Mouse (Mus musculus) midbrain, embryonic 11.5 days (tissue): ENCODE measurements at regions not wholly inside any gene's neighbourhood (a gene's known extent, or its start where the extent isn't known, plus 50 kb on each side); places are given as distances from the start of the nearest gene placed in this dataset.
A peak's percentile ranks its signal among the peaks of the same experiment; 100 is the strongest.

Experiments
- ATAC-seq: fragments of 200-750 bp; cut with Nextera tagmentation; 2 replicates; pipeline ENCODE4 v1.8.0; 2017; ENCODE audit warnings: moderate TSS enrichment, moderate library complexity; ENCODE audit not compliant: low FRiP score
- DNase-seq: peaks from one replicate; pipeline ENCODE4 v3.0.0; 2015; ENCODE audit warnings: low spot score; ENCODE audit errors: missing footprints
- H3K27ac ChIP-seq: fragments of 300-500 bp; sonication (generic); 2 replicates; pipeline ENCODE4 v1.5.1; 2014; ENCODE audit warnings: low read depth, low read length
- H3K27me3 ChIP-seq: fragments of 300-500 bp; sonication (generic); 2 replicates; pipeline ENCODE4 v1.6.1; 2014; ENCODE audit warnings: mild to moderate bottlenecking, low read length, moderate library complexity, mixed read lengths; ENCODE audit not compliant: control insufficient read depth, insufficient read depth
- H3K36me3 ChIP-seq: fragments of 300-500 bp; sonication (generic); 2 replicates; pipeline ENCODE4 v1.6.1; 2014; ENCODE audit warnings: mild to moderate bottlenecking, low read length, moderate library complexity, mixed read lengths; ENCODE audit not compliant: control insufficient read depth, insufficient read depth
- H3K4me1 ChIP-seq: fragments of 300-500 bp; sonication (generic); 2 replicates; pipeline ENCODE4 v1.6.1; 2014; ENCODE audit warnings: low read length; ENCODE audit not compliant: control insufficient read depth, insufficient read depth
- H3K4me2 ChIP-seq: fragments of 300-500 bp; sonication (generic); 2 replicates; pipeline ENCODE4 v1.6.1; 2014; ENCODE audit warnings: mild to moderate bottlenecking, moderate library complexity
- H3K4me3 ChIP-seq: fragments of 300-500 bp; sonication (generic); 2 replicates; pipeline ENCODE4 v1.5.1; 2014; ENCODE audit warnings: low read depth, low read length
- H3K9ac ChIP-seq: fragments of 300-500 bp; sonication (generic); 2 replicates; pipeline ENCODE4 v1.6.1; 2014; ENCODE audit warnings: low read length
- H3K9me3 ChIP-seq: fragments of 300-500 bp; sonication (generic); 2 replicates; pipeline ENCODE4 v1.6.1; 2016; ENCODE audit warnings: low read length; ENCODE audit not compliant: control insufficient read depth
- WGBS: fragments of 180-500 bp; shearing (Covaris S2); extraction: QIAGEN DNeasy Blood & Tissue Kit; methylation state at CpG from one replicate; pipeline ENCODE4 v1.1.7; 2014; 5-methylcytosine and 5-hydroxymethylcytosine counted together

GRCm38 (mm10) chr5:45283908-45284415 lies 166.1 kb downstream of the Qdpr start:
- ATAC-seq: no peak
- no peak overlapping the region for H3K4me3 ChIP-seq
- WGBS: 48% methylated on average over 2 of the region's 2 CpGs
- no peaks in the 10 kb centered on the region for H3K36me3 ChIP-seq
- DNase-seq: peak; percentile 81
- H3K9ac ChIP-seq: no peak overlapping the region
- no peak overlapping the region for H3K4me2 ChIP-seq
- no peak overlapping the region for H3K27ac ChIP-seq
- H3K4me1 ChIP-seq: peaks cover 10% of the 10 kb centered on the region
- no peaks in the 10 kb centered on the region for H3K9me3 ChIP-seq
- no peaks in the 10 kb centered on the region for H3K27me3 ChIP-seq

DNA sequence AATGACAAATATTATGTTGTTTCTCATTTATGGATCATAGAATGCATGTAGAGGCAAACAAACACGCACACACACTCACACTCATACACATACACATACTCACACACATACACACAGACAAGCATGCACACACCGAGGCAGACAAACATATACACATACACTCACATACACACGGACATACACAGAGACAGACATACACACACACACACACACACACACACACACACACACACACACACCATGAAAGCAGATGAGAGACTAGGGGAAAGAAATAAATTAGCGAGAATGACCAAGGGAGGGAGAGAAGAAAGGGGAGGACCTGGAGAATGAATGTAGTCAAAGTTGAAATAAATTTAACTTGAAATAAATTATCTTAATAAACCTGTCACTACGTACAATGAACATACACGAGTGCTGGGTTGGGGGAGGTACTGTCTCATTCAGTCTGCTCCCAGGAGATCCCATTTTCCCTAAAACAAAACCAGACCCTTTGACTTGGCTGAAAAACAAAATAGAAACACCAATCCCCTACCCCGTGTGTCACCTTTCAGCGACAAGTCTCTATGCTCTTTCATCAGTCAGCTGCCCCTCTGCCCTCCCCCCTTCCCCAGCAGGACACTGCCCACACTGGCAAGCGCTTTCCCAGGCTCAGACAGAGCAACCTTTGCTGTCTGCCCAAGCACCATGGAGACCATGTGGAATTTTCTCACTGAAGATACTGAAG lies 167.7 kb downstream of the Qdpr start:
- Histone ChIP-seq H3K9ac (no peak overlapping the region), H3K27me3 (no peaks in the 10 kb centered on the region), H3K27ac (no peak overlapping the region), H3K4me1 (peaks cover 10% of the 10 kb centered on the region), H3K4me2 (no peak overlapping the region), H3K9me3 (no peaks in the 10 kb centered on the region), H3K36me3 (no peaks in the 10 kb centered on the region), H3K4me3 (no peak overlapping the region)
- peak; percentile 87 for DNase-seq
- WGBS: 32% methylated on average over 9 of the region's 9 CpGs
- ATAC-seq: peak; percentile 89

DNA sequence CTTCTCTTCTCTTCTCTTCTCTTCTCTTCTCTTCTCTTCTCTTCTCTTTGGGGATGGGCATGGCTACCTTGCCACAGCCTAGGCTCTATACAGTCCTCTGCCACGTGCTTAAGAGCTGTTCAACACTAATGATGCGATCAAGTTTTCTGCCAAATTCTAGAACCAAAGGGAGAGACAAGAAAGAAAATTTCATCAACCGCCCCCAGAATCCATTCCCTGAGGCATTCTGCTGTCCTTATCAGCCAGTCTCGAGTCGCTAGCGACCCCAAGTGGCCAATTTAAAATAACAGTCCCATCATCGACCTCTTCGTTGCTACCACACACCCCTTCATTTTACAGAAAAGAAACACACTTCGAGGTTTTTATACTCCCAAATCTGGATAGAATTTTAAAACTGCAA lies 171.5 kb downstream of the Qdpr start:
- no peak overlapping the region for H3K27ac ChIP-seq
- ATAC-seq (peak; percentile 57), DNase-seq (peak; percentile 98)
- peak overlapping the region; percentile 28; the same call in 1 of the 2 replicates for H3K4me3 ChIP-seq
- peaks cover 6% of the 10 kb centered on the region for H3K4me1 ChIP-seq
- H3K27me3 ChIP-seq: no peaks in the 10 kb centered on the region
- 3% methylated on average over 9 of the region's 9 CpGs for WGBS
- H3K36me3 ChIP-seq: no peaks in the 10 kb centered on the region
- no peak overlapping the region for H3K9ac ChIP-seq
- H3K9me3 ChIP-seq: no peaks in the 10 kb centered on the region
- H3K4me2 ChIP-seq: peak overlapping the region; percentile 55

DNA sequence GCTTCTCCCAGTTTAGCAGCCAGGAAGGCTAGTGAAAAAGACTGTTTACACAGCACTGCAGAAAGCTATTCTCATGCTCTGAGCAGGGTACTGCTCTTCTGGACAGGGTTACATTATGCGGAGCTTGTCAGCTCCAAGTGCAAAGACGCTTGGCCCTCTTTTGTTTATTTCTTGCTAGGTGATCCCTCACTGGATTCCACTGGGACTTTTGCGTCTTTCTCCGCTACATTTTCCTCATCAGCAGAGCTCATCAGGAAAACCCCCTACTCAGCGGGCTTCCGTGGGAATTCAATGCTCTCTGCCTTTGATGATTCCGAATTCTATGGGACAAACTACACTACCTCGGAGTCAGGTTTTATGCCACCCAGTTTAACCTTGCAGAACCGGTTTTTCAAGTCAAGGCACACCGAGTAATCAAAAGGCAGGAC lies 172.0 kb downstream of the Qdpr start:
- ATAC-seq (peak; percentile 76), DNase-seq (peak; percentile 94)
- under 1% methylated on average over 10 of the region's 10 CpGs for WGBS
- Histone ChIP-seq H3K27me3 (no peaks in the 10 kb centered on the region), H3K4me3 (peak overlapping the region; percentile 28), H3K27ac (no peak overlapping the region), H3K4me1 (peaks cover 6% of the 10 kb centered on the region), H3K4me2 (peak overlapping the region; percentile 55), H3K36me3 (no peaks in the 10 kb centered on the region), H3K9ac (peak overlapping the region; percentile 54), H3K9me3 (no peaks in the 10 kb centered on the region)

- no peak overlapping the region for H3K27ac ChIP-seq
- DNase-seq (peak; percentile 66), ATAC-seq (no peak)
- no peak overlapping the region for H3K9ac ChIP-seq
- H3K4me2 ChIP-seq: no peak overlapping the region
- WGBS: 89% methylated on average over 3 of the region's 3 CpGs
- no peaks in the 10 kb centered on the region for H3K4me1 ChIP-seq
- no peak overlapping the region for H3K4me3 ChIP-seq
- H3K36me3 ChIP-seq: no peaks in the 10 kb centered on the region
- no peaks in the 10 kb centered on the region for H3K9me3 ChIP-seq
- no peaks in the 10 kb centered on the region for H3K27me3 ChIP-seq
These were observed 179.4 kb downstream of the Qdpr start for GRCm38 (mm10) chr5:45270679-45271078.

GRCm38 (mm10) chr5:45269391-45269790 lies 180.6 kb downstream of the Qdpr start:
- H3K36me3 ChIP-seq: no peaks in the 10 kb centered on the region
- H3K4me3 ChIP-seq: no peak overlapping the region
- peak; percentile 68 for DNase-seq
- no peaks in the 10 kb centered on the region for H3K4me1 ChIP-seq
- ATAC-seq: no peak
- no peak overlapping the region for H3K4me2 ChIP-seq
- no peaks in the 10 kb centered on the region for H3K27me3 ChIP-seq
- 86% methylated on average over 5 of the region's 5 CpGs for WGBS
- H3K9me3 ChIP-seq: no peaks in the 10 kb centered on the region
- H3K27ac ChIP-seq: no peak overlapping the region
- H3K9ac ChIP-seq: no peak overlapping the region

- Histone ChIP-seq H3K36me3 (no peaks in the 10 kb centered on the region), H3K4me2 (no peak overlapping the region), H3K9ac (no peak overlapping the region), H3K4me1 (no peaks in the 10 kb centered on the region), H3K27ac (no peak overlapping the region), H3K4me3 (no peak overlapping the region), H3K9me3 (no peaks in the 10 kb centered on the region), H3K27me3 (no peaks in the 10 kb centered on the region)
- 49% methylated on average over 5 of the region's 5 CpGs for WGBS
- ATAC-seq: no peak
- peak; percentile 86 for DNase-seq
These were observed 183.1 kb downstream of the Qdpr start for GRCm38 (mm10) chr5:45266914-45267313.

DNA sequence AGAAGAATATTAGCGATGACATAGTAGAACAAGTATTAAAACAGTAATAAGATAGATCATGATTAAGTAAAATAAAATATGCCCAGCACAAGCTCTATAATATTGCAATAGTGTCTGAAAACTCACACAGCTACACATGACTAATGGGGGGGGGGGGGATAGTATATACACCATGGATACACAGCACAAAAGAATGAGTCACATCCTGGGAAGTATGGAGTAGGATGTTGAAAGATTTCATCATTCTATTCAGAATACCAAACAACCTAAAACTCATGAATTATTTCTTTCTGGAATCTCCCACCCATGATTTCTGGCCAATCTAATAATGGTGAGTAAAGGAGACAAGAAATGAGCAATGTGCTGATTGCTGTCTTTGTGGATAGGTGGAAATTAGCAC lies 191.6 kb downstream of the Qdpr start:
- no peaks in the 10 kb centered on the region for H3K36me3 ChIP-seq
- DNase-seq (peak; percentile 14), ATAC-seq (no peak)
- no peaks in the 10 kb centered on the region for H3K27me3 ChIP-seq
- H3K4me1 ChIP-seq: no peaks in the 10 kb centered on the region
- WGBS: 92% methylated on average over 1 of the region's 1 CpGs
- no peaks in the 10 kb centered on the region for H3K9me3 ChIP-seq
- no peak overlapping the region for H3K9ac ChIP-seq
- H3K27ac ChIP-seq: no peak overlapping the region
- no peak overlapping the region for H3K4me2 ChIP-seq
- no peak overlapping the region for H3K4me3 ChIP-seq

DNA sequence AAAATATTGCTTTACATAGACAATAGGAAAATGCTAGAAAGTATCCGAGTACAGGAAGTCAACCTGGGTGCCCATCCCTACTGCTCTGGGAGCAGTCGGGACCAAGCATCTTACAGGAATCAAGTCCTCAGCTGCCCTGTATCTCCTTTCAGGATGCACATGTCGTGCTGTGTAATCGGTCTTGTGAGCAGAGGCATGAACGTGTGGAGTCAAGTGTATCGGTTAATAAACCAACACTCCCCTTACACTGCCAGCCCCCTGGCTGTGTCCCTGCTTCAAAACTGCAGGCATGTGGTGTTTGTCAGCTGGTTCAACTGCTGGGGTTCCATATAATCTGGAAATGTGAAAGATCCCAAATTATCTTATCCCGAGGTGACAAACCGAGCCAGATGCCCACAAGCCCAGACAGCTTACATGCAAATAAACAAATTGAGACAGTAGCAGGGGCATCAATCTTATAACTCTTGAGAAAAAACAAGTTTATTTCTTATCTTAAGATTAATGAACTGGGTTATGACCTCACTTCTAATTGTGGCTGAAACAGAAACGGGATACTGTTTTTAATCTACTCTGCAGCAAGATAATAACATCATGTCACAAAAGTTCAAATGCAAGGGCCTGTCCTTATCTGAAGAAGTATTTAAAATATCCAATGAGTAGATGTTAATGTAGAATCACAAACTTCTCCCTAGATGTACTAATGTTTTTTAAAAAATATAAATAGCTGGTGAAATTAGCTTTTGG lies 193.6 kb downstream of the Qdpr start:
- Histone ChIP-seq H3K27ac (no peak overlapping the region), H3K4me1 (no peaks in the 10 kb centered on the region), H3K9ac (no peak overlapping the region), H3K9me3 (no peaks in the 10 kb centered on the region), H3K36me3 (no peaks in the 10 kb centered on the region), H3K27me3 (no peaks in the 10 kb centered on the region), H3K4me2 (no peak overlapping the region), H3K4me3 (no peak overlapping the region)
- 84% methylated on average over 9 of the region's 9 CpGs for WGBS
- no peak for ATAC-seq
- DNase-seq: no peak
